Mouse (Mus musculus): ENCODE data around the gene Sstr3.

The Sstr3 gene

GRCm38 (mm10) chr15:78502437-78503132 lies 41.9 kb downstream of the Sstr3 start:
- no peak for DNase-seq (ENCODE audit: low spot score in 2 of 2)

GRCm38 (mm10) chr15:78494968-78495406 lies 49.5 kb downstream of the Sstr3 start, which contains the start of gene Il2rb:
Il2rb (minus strand) TSS chr15:78495271.
- no peak for DNase-seq (ENCODE audit: low spot score in 2 of 2)

GRCm38 (mm10) chr15:78493401-78494010 lies 51.0 kb downstream of the Sstr3 start:
- DNase-seq (ENCODE audit: low spot score in 2 of 2) = no peak

- DNase-seq (ENCODE audit: low spot score in 2 of 2) = no peak
Measured at GRCm38 (mm10) chr15:78491301-78491700, 53.2 kb downstream of the Sstr3 start.

- no peak for DNase-seq (ENCODE audit: low spot score in 2 of 2)
Measured at GRCm38 (mm10) chr15:78489906-78490305, 54.6 kb downstream of the Sstr3 start.

- no peak for DNase-seq (ENCODE audit: low spot score in 2 of 2)
Measured at GRCm38 (mm10) chr15:78489248-78489647, 55.2 kb downstream of the Sstr3 start.

- DNase-seq (ENCODE audit: low spot score in 2 of 2) = no peak
Measured at GRCm38 (mm10) chr15:78487066-78487465, 57.4 kb downstream of the Sstr3 start.

Measured in urinary bladder, adult 18-20 months (tissue).